Mouse (Mus musculus): Measurements from ENCODE around the gene Tfcp2.

- TF ChIP-seq EP300 (IDR thresholded peaks at IDR 0.05; ENCODE audit: low read depth) (no peak), CTCF (IDR thresholded peaks at IDR 0.05; ENCODE audit: low read depth) (no peak)
Measured at GRCm38 (mm10) chr15:100470037-100470436, 81.8 kb downstream of the Tfcp2 start.

Measured in heart, postnatal 0 days (tissue).